Mouse (Mus musculus) gastrocnemius, adult 18-20 months (tissue): ENCODE results near the gene Gm9803. TPM values are rescaled to one million over a fixed set of nuclear protein-coding genes. Genes with fewer than 3 reads are reported as not detected.

Experiments used
- total RNA-seq, 2 experiments: library from RNA; stranded (reverse); gene quantifications; 2 replicates each; pipeline ENCODE4 v1.2.3; 2021

Gm9803 gene
- total RNA-seq, 2 experiments from 2014 or later, result 2.9 to 14.2 TPM

Other genes starting within 250 kb of the Gm9803 start
- gene Bend3, start 45.3 kb upstream of the Gm9803 start, total RNA-seq, result 1 to 10 TPM; 3.3 to 3.8 TPM
- gene 1700021F05Rik, start 16.9 kb downstream of the Gm9803 start, total RNA-seq, result 10 to 100 TPM; 94.5 to 96.7 TPM
- 100 to 1,000 TPM; 173 to 219 TPM for gene Cd24a, start 54.2 kb downstream of the Gm9803 start, total RNA-seq